Mouse (Mus musculus) erythroblast, embryonic 14.5 days (primary cell): Measurements from ENCODE around the gene 9430015G10Rik. TPM values are rescaled to one million over a fixed set of nuclear protein-coding genes. Genes with fewer than 3 reads are reported as not detected.

Experiments
- H3K27me3 ChIP-seq: 2 replicates; pipeline ENCODE4 v1.6.1; 2012; ENCODE audit warnings: inconsistent platforms; ENCODE audit not compliant: control insufficient read depth
- H3K36me3 ChIP-seq: 2 replicates; pipeline ENCODE4 v1.6.1; 2012; ENCODE audit warnings: mild to moderate bottlenecking, inconsistent platforms; ENCODE audit not compliant: control insufficient read depth
- H3K4me1 ChIP-seq: 2 replicates; pipeline ENCODE4 v1.6.1; 2012; ENCODE audit warnings: inconsistent platforms; ENCODE audit not compliant: control insufficient read depth
- H3K4me3 ChIP-seq: replicated peaks from 2 replicates; pipeline ENCODE3; 2012; ENCODE audit warnings: moderate library complexity, mild to moderate bottlenecking, inconsistent platforms
- H3K9me3 ChIP-seq: 2 replicates; pipeline ENCODE4 v1.6.1; 2012; ENCODE audit warnings: low read length, inconsistent platforms, mixed read lengths; ENCODE audit not compliant: control insufficient read depth
- GATA1 ChIP-seq: IDR thresholded peaks from 2 replicates; pipeline ENCODE4 v1.6.1; 2012; ENCODE audit warnings: low read length, inconsistent platforms, mixed read lengths
- TAL1 ChIP-seq: IDR thresholded peaks from 3 replicates; pipeline ENCODE4 v1.6.1; 2012; ENCODE audit warnings: low read length, inconsistent platforms, mixed read lengths
- polyA plus RNA-seq: library from polyadenylated mRNA; stranded (reverse); fragments of >175 nt; gene quantifications from 2 replicates; pipeline ENCODE4 v1.2.3, GENCODE M21; 2012

9430015G10Rik gene
- polyA plus RNA-seq, 1 experiment, result 0.90 TPM

GRCm38 (mm10) chr4:156092765-156093164 is 17.0 kb upstream of the 9430015G10Rik start:
- H3K36me3 ChIP-seq, result no peaks in the 10 kb centered on the region
- H3K4me3 ChIP-seq, result no peak overlapping the region
- no peaks in the 10 kb centered on the region for H3K4me1 ChIP-seq
- TF ChIP-seq TAL1, result no peak
- TF ChIP-seq GATA1, result no peak
- H3K27me3 ChIP-seq, result no peaks in the 10 kb centered on the region
- H3K9me3 ChIP-seq, result no peaks in the 10 kb centered on the region

- H3K27me3 ChIP-seq, result no peaks in the 10 kb centered on the region
- H3K4me3 ChIP-seq, result no peak overlapping the region
- no peaks in the 10 kb centered on the region for H3K36me3 ChIP-seq
- TF ChIP-seq TAL1 (no peak), GATA1 (no peak)
- no peaks in the 10 kb centered on the region for H3K4me1 ChIP-seq
- no peaks in the 10 kb centered on the region for H3K9me3 ChIP-seq
Observed at GRCm38 (mm10) chr4:156093758-156094157, 16.0 kb upstream of the 9430015G10Rik start.

GRCm38 (mm10) chr4:156096191-156096590 is 13.6 kb upstream of the 9430015G10Rik start:
- no peaks in the 10 kb centered on the region for H3K9me3 ChIP-seq
- H3K27me3 ChIP-seq, result no peaks in the 10 kb centered on the region
- H3K4me3 ChIP-seq, result no peak overlapping the region
- H3K4me1 ChIP-seq, result no peaks in the 10 kb centered on the region
- H3K36me3 ChIP-seq, result no peaks in the 10 kb centered on the region
- TF ChIP-seq TAL1 (no peak), GATA1 (no peak)

- H3K4me3 ChIP-seq, result no peak overlapping the region
- no peak for TF ChIP-seq GATA1
- no peak for TF ChIP-seq TAL1
- no peaks in the 10 kb centered on the region for H3K9me3 ChIP-seq
- no peaks in the 10 kb centered on the region for H3K4me1 ChIP-seq
- H3K27me3 ChIP-seq, result no peaks in the 10 kb centered on the region
- H3K36me3 ChIP-seq, result no peaks in the 10 kb centered on the region
Observed at GRCm38 (mm10) chr4:156097770-156098366, 11.9 kb upstream of the 9430015G10Rik start.

- no peak for TF ChIP-seq GATA1
- TF ChIP-seq TAL1, result no peak
- H3K9me3 ChIP-seq, result no peaks in the 10 kb centered on the region
- no peaks in the 10 kb centered on the region for H3K36me3 ChIP-seq
- H3K4me1 ChIP-seq, result no peaks in the 10 kb centered on the region
- H3K4me3 ChIP-seq, result no peak overlapping the region
- no peaks in the 10 kb centered on the region for H3K27me3 ChIP-seq
Observed at GRCm38 (mm10) chr4:156099427-156099826, 10.4 kb upstream of the 9430015G10Rik start.

GRCm38 (mm10) chr4:156100501-156100900 is 9.3 kb upstream of the 9430015G10Rik start:
- no peaks in the 10 kb centered on the region for H3K36me3 ChIP-seq
- H3K4me1 ChIP-seq, result no peaks in the 10 kb centered on the region
- no peaks in the 10 kb centered on the region for H3K9me3 ChIP-seq
- TF ChIP-seq TAL1 (no peak), GATA1 (no peak)
- H3K4me3 ChIP-seq, result no peak overlapping the region
- H3K27me3 ChIP-seq, result no peaks in the 10 kb centered on the region

- no peak overlapping the region for H3K4me3 ChIP-seq
- H3K9me3 ChIP-seq, result no peaks in the 10 kb centered on the region
- TF ChIP-seq GATA1, result no peak
- TF ChIP-seq TAL1, result no peak
Observed at GRCm38 (mm10) chr4:156101481-156101903, 8.3 kb upstream of the 9430015G10Rik start.

GRCm38 (mm10) chr4:156103342-156103741 is 6.4 kb upstream of the 9430015G10Rik start:
- Histone ChIP-seq H3K36me3 (no peaks in the 10 kb centered on the region), H3K9me3 (no peaks in the 10 kb centered on the region), H3K27me3 (no peaks in the 10 kb centered on the region), H3K4me1 (no peaks in the 10 kb centered on the region), H3K4me3 (no peak overlapping the region)
- TF ChIP-seq GATA1, result no peak
- TF ChIP-seq TAL1, result no peak

More at GRCm38 (mm10) chr4:156101481-156101903, 8.3 kb upstream of the 9430015G10Rik start:
- H3K36me3 ChIP-seq, result no peaks in the 10 kb centered on the region
- no peaks in the 10 kb centered on the region for H3K4me1 ChIP-seq
- no peaks in the 10 kb centered on the region for H3K27me3 ChIP-seq

GRCm38 (mm10) chr4:156108606-156109546 is 906 bp upstream of the 9430015G10Rik start:
- H3K9me3 ChIP-seq, result no peaks in the 10 kb centered on the region
- peak overlapping the region; percentile 79 for H3K4me3 ChIP-seq
- peaks cover 33% of the 10 kb centered on the region for H3K4me1 ChIP-seq
- no peak for TF ChIP-seq GATA1
- TF ChIP-seq TAL1, result no peak
- no peaks in the 10 kb centered on the region for H3K27me3 ChIP-seq
- H3K36me3 ChIP-seq, result peaks cover 16% of the 10 kb centered on the region
